Mouse (Mus musculus) stomach, postnatal 0 days (tissue): Measurements from ENCODE around the gene Nacc1.

Experiments
- CTCF ChIP-seq: IDR thresholded peaks from 2 replicates; pipeline ENCODE4 v1.5.1; 2016; ENCODE audit warnings: antibody characterized with exemption, low read depth, mild to moderate bottlenecking, moderate library complexity
- EP300 ChIP-seq: optimal IDR thresholded peaks from 2 replicates; pipeline ENCODE3; 2016; ENCODE audit warnings: antibody characterized with exemption

GRCm38 (mm10) chr8:84698288-84698687, 10.6 kb upstream of the Nacc1 start:
- TF ChIP-seq CTCF (no peak), EP300 (no peak)
